Mouse (Mus musculus): Measurements from ENCODE around the gene Tmem91. TPM values are rescaled to one million over a fixed set of nuclear protein-coding genes. Genes with fewer than 3 reads are reported as not detected.
A peak's percentile ranks its signal among the peaks of the same experiment; 100 is the strongest.

Gene Tmem91
- polyA plus RNA-seq, 2 experiments, result 0.22 to 0.51 TPM

DNA sequence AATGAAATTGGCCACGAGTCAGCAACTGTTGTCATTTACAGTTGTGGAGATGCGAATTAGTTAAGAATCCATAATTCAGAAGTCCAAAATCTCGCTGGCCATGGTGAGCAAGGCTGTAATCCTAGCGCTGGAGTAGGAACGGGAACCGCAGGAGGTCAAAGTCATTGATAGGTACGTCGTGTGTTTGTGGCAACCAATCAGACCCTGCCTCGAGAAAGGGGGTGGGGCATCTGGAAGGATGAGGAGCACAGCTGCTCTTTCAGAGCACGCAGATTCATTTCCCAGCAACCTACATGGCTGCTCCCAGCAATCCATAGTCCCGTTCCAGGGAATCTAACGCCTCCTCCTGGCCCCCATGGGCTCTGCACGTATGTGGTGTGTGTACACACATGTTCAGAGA lies 24.9 kb upstream of the Tmem91 start:
- H3K27me3 ChIP-seq (ENCODE audit: control insufficient read depth, insufficient read depth, low read length), result no peaks in the 10 kb centered on the region
- H3K27ac ChIP-seq, result no peak overlapping the region
- peaks cover 27% of the 10 kb centered on the region for H3K36me3 ChIP-seq (replicated peaks; ENCODE audit: control insufficient read depth, insufficient read depth, low read depth)
- WGBS (ENCODE audit: insufficient replicate concordance), result 82% methylated on average over 13 of the region's 13 CpGs
- no peak overlapping the region for H3K4me2 ChIP-seq (ENCODE audit: low read depth)
- no peak overlapping the region for H3K4me3 ChIP-seq (ENCODE audit: insufficient read depth in 1 of 2, low read depth in 2 of 2, low read length in 2 of 2)
- ATAC-seq (ENCODE audit: insufficient read depth) (no peak), DNase-seq (ENCODE audit: low read depth in 3 of 3, low spot score in 3 of 3) (no peak)
- TF ChIP-seq EP300 (IDR thresholded peaks at IDR 0.05; ENCODE audit: low read depth) (no peak), CTCF (IDR thresholded peaks at IDR 0.05; ENCODE audit: low read depth) (no peak)
- peaks cover 2 to 9% of the 10 kb centered on the region in 2 experiments; a peak in 3 of 4 replicates for H3K4me1 ChIP-seq (replicated peaks; ENCODE audit: control insufficient read depth in 2 of 2, insufficient read depth in 2 of 2, low read length in 1 of 2)
- H3K9me3 ChIP-seq (ENCODE audit: control insufficient read depth, low read length), result peaks cover 2% of the 10 kb centered on the region
- H3K9ac ChIP-seq (replicated peaks), result no peak overlapping the region

GRCm38 (mm10) chr7:25694104-25694503 lies 19.1 kb upstream of the Tmem91 start:
- Histone ChIP-seq H3K27ac (no peak overlapping the region), H3K4me2 (ENCODE audit: low read depth) (no peak overlapping the region), H3K27me3 (ENCODE audit: control insufficient read depth, insufficient read depth, low read length) (no peaks in the 10 kb centered on the region), H3K9me3 (ENCODE audit: control insufficient read depth, low read length) (no peaks in the 10 kb centered on the region), H3K4me3 (ENCODE audit: insufficient read depth in 1 of 2, low read depth in 2 of 2, low read length in 2 of 2) (no peak overlapping the region), H3K4me1 (replicated peaks; ENCODE audit: control insufficient read depth in 2 of 2, insufficient read depth in 2 of 2, low read length in 1 of 2) (peaks cover 10 to 20% of the 10 kb centered on the region in 2 experiments), H3K9ac (replicated peaks) (no peak overlapping the region), H3K36me3 (replicated peaks; ENCODE audit: control insufficient read depth, insufficient read depth, low read depth) (peaks cover 22% of the 10 kb centered on the region)
- ATAC-seq (ENCODE audit: insufficient read depth) (no peak), DNase-seq (ENCODE audit: low read depth in 3 of 3, low spot score in 3 of 3) (no peak)
- 72% methylated on average over 8 of the region's 8 CpGs for WGBS (ENCODE audit: insufficient replicate concordance)
- TF ChIP-seq CTCF (IDR thresholded peaks at IDR 0.05; ENCODE audit: low read depth), result no peak
- no peak for TF ChIP-seq EP300 (IDR thresholded peaks at IDR 0.05; ENCODE audit: low read depth)

DNA sequence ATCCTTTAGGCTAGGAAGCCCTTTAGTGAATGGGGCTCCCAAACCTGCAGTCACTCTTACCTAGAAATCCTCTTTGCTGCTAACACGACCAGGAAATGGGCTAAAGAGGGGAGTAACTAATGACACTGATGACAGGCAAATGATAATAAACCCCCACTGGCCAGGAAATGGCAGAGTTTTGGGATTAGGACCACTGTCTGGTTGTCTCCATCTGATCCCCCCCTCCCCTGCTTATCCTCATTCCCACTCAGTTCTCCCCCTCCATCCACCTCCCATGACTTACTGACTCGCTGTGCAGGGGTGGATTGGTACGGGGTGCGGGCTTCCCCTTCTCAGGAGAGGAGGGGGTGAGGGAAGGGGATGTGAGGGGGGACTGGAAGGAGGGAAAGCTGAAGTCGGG lies 15.1 kb upstream of the Tmem91 start:
- H3K9me3 ChIP-seq (ENCODE audit: control insufficient read depth, low read length), result no peaks in the 10 kb centered on the region
- no peaks in the 10 kb centered on the region for H3K27me3 ChIP-seq (ENCODE audit: control insufficient read depth, insufficient read depth, low read length)
- H3K36me3 ChIP-seq (replicated peaks; ENCODE audit: control insufficient read depth, insufficient read depth, low read depth), result peaks cover 7% of the 10 kb centered on the region
- H3K27ac ChIP-seq, result peak overlapping the region; percentile 75
- H3K4me3 ChIP-seq (ENCODE audit: insufficient read depth in 1 of 2, low read depth in 2 of 2, low read length in 2 of 2), result peak overlapping the region; percentile 63 to 94
- DNase-seq (ENCODE audit: low read depth in 3 of 3, low spot score in 3 of 3), result no peak
- peak overlapping the region; percentile 81 for H3K9ac ChIP-seq (replicated peaks)
- TF ChIP-seq CTCF (IDR thresholded peaks at IDR 0.05; ENCODE audit: low read depth) (no peak), EP300 (IDR thresholded peaks at IDR 0.05; ENCODE audit: low read depth) (no peak)
- ATAC-seq (ENCODE audit: insufficient read depth), result no peak
- peak overlapping the region; percentile 98 for H3K4me2 ChIP-seq (ENCODE audit: low read depth)
- H3K4me1 ChIP-seq (replicated peaks; ENCODE audit: control insufficient read depth in 2 of 2, insufficient read depth in 2 of 2, low read length in 1 of 2), result peaks cover 19 to 28% of the 10 kb centered on the region in 2 experiments
- 19% methylated on average over 5 of the region's 5 CpGs for WGBS (ENCODE audit: insufficient replicate concordance)

- peaks cover 19 to 31% of the 10 kb centered on the region in 2 experiments for H3K4me1 ChIP-seq (replicated peaks; ENCODE audit: control insufficient read depth in 2 of 2, insufficient read depth in 2 of 2, low read length in 1 of 2)
- H3K36me3 ChIP-seq (replicated peaks; ENCODE audit: control insufficient read depth, insufficient read depth, low read depth), result peaks cover 7% of the 10 kb centered on the region
- no peaks in the 10 kb centered on the region for H3K9me3 ChIP-seq (ENCODE audit: control insufficient read depth, low read length)
- 2% methylated on average over 12 of the region's 12 CpGs for WGBS (ENCODE audit: insufficient replicate concordance)
- peak; percentile 42 for ATAC-seq (ENCODE audit: insufficient read depth)
- H3K4me3 ChIP-seq (ENCODE audit: insufficient read depth in 1 of 2, low read depth in 2 of 2, low read length in 2 of 2), result peak overlapping the region; percentile 63 to 94
- no peaks in the 10 kb centered on the region for H3K27me3 ChIP-seq (ENCODE audit: control insufficient read depth, insufficient read depth, low read length)
- peak; percentile 22; the same call in 1 of the 2 replicates for TF ChIP-seq EP300 (IDR thresholded peaks at IDR 0.05; ENCODE audit: low read depth)
- TF ChIP-seq CTCF (IDR thresholded peaks at IDR 0.05; ENCODE audit: low read depth), result no peak
- DNase-seq (ENCODE audit: low read depth in 3 of 3, low spot score in 3 of 3), result peak in 1 of 3 experiments; percentile 54
- H3K27ac ChIP-seq, result peak overlapping the region; percentile 75
- peak overlapping the region; percentile 98 for H3K4me2 ChIP-seq (ENCODE audit: low read depth)
- H3K9ac ChIP-seq (replicated peaks), result peak overlapping the region; percentile 81
Observed at GRCm38 (mm10) chr7:25689603-25690021, 14.6 kb upstream of the Tmem91 start.

DNA sequence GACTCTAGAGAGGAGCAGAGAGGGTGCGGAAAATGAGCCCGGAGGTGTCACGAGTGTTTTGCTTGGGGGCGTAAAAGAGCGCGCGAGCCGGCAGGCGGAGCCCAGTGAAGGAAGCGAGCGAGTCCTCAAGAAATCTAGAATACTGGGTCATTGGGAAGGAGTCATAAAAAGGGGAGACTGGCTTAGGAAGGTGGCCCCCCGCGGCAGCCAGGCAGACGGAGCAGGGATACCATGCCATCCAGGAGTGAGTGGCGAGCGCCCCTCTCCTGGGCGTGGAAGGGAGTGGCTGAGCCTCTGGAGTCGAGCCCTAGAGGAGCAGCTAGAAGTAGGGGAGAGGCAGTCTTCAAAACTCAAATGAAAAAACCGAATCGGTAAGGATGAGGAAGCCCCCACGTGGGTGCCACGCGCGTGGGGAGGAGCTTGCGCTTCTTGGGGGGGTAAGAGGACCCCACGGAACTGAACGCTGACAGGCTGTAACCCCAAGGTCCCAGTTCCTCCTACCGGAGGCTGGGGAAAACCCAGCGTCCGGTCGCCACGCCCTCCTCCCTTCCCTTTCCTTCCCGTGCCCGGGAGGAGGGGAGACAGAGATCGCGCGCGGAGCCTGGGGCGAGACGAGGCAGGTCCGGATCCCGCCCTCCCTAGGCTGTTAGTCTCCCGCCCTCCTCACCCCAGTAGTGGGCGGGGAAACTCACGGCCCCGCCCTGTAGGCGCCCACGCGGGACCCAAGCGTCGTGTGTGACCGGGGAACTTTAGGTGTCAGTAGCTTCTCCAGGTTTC lies 14.0 kb upstream of the Tmem91 start:
- ATAC-seq (ENCODE audit: insufficient read depth), result peak; percentile 80
- Histone ChIP-seq H3K27me3 (ENCODE audit: control insufficient read depth, insufficient read depth, low read length) (no peaks in the 10 kb centered on the region), H3K4me3 (ENCODE audit: insufficient read depth in 1 of 2, low read depth in 2 of 2, low read length in 2 of 2) (peak overlapping the region; percentile 63 to 94), H3K36me3 (replicated peaks; ENCODE audit: control insufficient read depth, insufficient read depth, low read depth) (peaks cover 7% of the 10 kb centered on the region), H3K27ac (peak overlapping the region; percentile 75), H3K4me2 (ENCODE audit: low read depth) (peak overlapping the region; percentile 98), H3K9ac (replicated peaks) (peak overlapping the region; percentile 81), H3K4me1 (replicated peaks; ENCODE audit: control insufficient read depth in 2 of 2, insufficient read depth in 2 of 2, low read length in 1 of 2) (peaks cover 21 to 35% of the 10 kb centered on the region in 2 experiments), H3K9me3 (ENCODE audit: control insufficient read depth, low read length) (no peaks in the 10 kb centered on the region)
- DNase-seq (ENCODE audit: low read depth in 3 of 3, low spot score in 3 of 3), result peak; percentile 72 to 89 (median 72)
- WGBS (ENCODE audit: insufficient replicate concordance), result under 1% methylated on average over 50 of the region's 52 CpGs
- TF ChIP-seq CTCF (IDR thresholded peaks at IDR 0.05; ENCODE audit: low read depth) (peak; percentile 37; the same call in 1 of the 2 replicates), EP300 (IDR thresholded peaks at IDR 0.05; ENCODE audit: low read depth) (no peak)
